Mouse (Mus musculus) activated CD4-positive, CD25-positive, alpha-beta regulatory T cell, adult 4 months (primary cell): ENCODE data around the gene Defb20. TPM values are rescaled to one million over a fixed set of nuclear protein-coding genes. Genes with fewer than 3 reads are reported as not detected.

Experiments used
- ATAC-seq: one replicate; pipeline ENCODE4 v1.8.0; 2017
- polyA plus RNA-seq, 2 experiments: library from polyadenylated mRNA; unstranded; fragments of 100-300 nt; shearing (Covaris generic); gene quantifications; one replicate each; pipeline ENCODE4 v1.2.1; 2017

Gene Defb20
- polyA plus RNA-seq, 2 experiments from 2014 or later, result not detected

- no peak for ATAC-seq
Measured at GRCm38 (mm10) chr2:152500204-152500862, 23.5 kb downstream of the Defb20 start.

GRCm38 (mm10) chr2:152500863-152501229 is 24.0 kb downstream of the Defb20 start:
- ATAC-seq, result no peak

- no peak for ATAC-seq
Measured at GRCm38 (mm10) chr2:152503950-152504349, 27.1 kb downstream of the Defb20 start.

- ATAC-seq, result no peak
Measured at GRCm38 (mm10) chr2:152511592-152511991, 34.7 kb downstream of the Defb20 start, which contains the start of gene Defb26. Gene Defb26 (minus strand): TSS chr2:152511692.

GRCm38 (mm10) chr2:152516084-152516483 is 39.2 kb downstream of the Defb20 start:
- ATAC-seq, result no peak

- ATAC-seq, result no peak
Measured at GRCm38 (mm10) chr2:152517981-152518380, 41.1 kb downstream of the Defb20 start, which contains the start of gene Defb28. Gene Defb28 (plus strand): TSS chr2:152518255.

Other genes starting within 250 kb of the Defb20 start
- gene Tbc1d20, start 183.2 kb upstream of the Defb20 start, polyA plus RNA-seq, result 10 to 100 TPM; 14.9 to 18.3 TPM
- gene Rbck1, start 144.4 kb upstream of the Defb20 start, polyA plus RNA-seq, result 10 to 100 TPM; 65.1 to 86.1 TPM
- 1 to 10 TPM; 3.4 to 5.1 TPM for gene Trib3, start 133.0 kb upstream of the Defb20 start, polyA plus RNA-seq
- not detected for gene Nrsn2, start 100.4 kb upstream of the Defb20 start, polyA plus RNA-seq
- gene Sox12, start 79.0 kb upstream of the Defb20 start, polyA plus RNA-seq, result under 1 TPM; 0.30 to 0.33 TPM
- under 1 TPM; 0.70 to 0.74 TPM for gene Zcchc3, start 62.0 kb upstream of the Defb20 start, polyA plus RNA-seq
- not detected for gene 6820408C15Rik, start 61.5 kb upstream of the Defb20 start, polyA plus RNA-seq
- gene Defb23, start 12.4 kb upstream of the Defb20 start, polyA plus RNA-seq, result not detected
- gene Defb22, start 13.1 kb downstream of the Defb20 start, polyA plus RNA-seq, result not detected
- gene Defb26, start 34.6 kb downstream of the Defb20 start, polyA plus RNA-seq, result not detected
- not detected for gene Defb28, start 41.2 kb downstream of the Defb20 start, polyA plus RNA-seq
- not detected for gene Defb29, start 63.0 kb downstream of the Defb20 start, polyA plus RNA-seq
- not detected for gene Gm17416, start 92.3 kb downstream of the Defb20 start, polyA plus RNA-seq
- not detected for gene Defb21, start 95.7 kb downstream of the Defb20 start, polyA plus RNA-seq
- not detected for gene Defb19, start 103.2 kb downstream of the Defb20 start, polyA plus RNA-seq
- not detected for gene Defb45, start 122.3 kb downstream of the Defb20 start, polyA plus RNA-seq
- gene Defb36, start 127.3 kb downstream of the Defb20 start, polyA plus RNA-seq, result not detected
- gene Defb25, start 146.0 kb downstream of the Defb20 start, polyA plus RNA-seq, result not detected
- not detected for gene Rem1, start 149.9 kb downstream of the Defb20 start, polyA plus RNA-seq
- 10 to 100 TPM; 72.7 to 82.3 TPM for gene H13, start 192.4 kb downstream of the Defb20 start, polyA plus RNA-seq
- 1 to 10 TPM; 2.1 to 2.5 TPM for gene Mcts2, start 210.0 kb downstream of the Defb20 start, polyA plus RNA-seq